Mouse (Mus musculus) small intestine, adult 10 weeks (tissue): ENCODE data around the gene Selp. TPM values are rescaled to one million over a fixed set of nuclear protein-coding genes. Genes with fewer than 3 reads are reported as not detected.

Experiments
- polyA plus RNA-seq: library from polyadenylated mRNA; stranded (reverse); fragments of 350-450 nt; fragmentation: Illumina TruSeq; extraction: RNeasy Lipid Tissue Mini Kit (QIAGEN cat#74804); gene quantifications from one replicate; pipeline ENCODE4 v1.2.3, GENCODE M21; 2014; ENCODE audit warnings: low replicate concordance

Gene Selp
- polyA plus RNA-seq: 1.6 TPM

DNA sequence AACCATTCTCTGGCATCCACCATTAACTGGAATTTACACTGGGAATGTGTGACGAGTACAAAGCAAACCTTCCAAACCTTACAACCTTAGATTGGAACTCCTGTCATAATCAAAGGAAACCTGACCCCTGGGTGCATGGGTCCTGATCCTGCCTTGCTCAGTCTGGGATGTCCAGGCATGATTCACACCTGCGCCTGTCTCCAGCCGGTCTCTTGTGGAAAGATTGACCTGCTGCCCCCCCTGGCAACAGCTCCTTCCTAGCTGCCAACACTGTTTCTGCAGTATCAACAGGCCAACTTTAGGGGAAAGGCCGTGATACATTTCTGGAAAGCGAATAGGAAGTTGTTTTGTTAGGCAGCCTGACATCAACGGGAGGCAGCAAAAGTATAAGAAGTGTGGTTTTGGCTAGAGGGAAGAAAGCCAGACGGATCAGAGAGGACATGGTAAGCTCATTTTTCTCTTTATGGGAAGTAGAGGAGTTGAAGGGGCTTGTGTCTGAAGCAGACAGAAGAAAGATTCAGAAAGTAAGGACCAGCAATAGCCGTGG is at the start of gene Selp:
Gene Selp (plus strand): TSS at position 318 of the 547 bp plus-strand sequence.

DNA sequence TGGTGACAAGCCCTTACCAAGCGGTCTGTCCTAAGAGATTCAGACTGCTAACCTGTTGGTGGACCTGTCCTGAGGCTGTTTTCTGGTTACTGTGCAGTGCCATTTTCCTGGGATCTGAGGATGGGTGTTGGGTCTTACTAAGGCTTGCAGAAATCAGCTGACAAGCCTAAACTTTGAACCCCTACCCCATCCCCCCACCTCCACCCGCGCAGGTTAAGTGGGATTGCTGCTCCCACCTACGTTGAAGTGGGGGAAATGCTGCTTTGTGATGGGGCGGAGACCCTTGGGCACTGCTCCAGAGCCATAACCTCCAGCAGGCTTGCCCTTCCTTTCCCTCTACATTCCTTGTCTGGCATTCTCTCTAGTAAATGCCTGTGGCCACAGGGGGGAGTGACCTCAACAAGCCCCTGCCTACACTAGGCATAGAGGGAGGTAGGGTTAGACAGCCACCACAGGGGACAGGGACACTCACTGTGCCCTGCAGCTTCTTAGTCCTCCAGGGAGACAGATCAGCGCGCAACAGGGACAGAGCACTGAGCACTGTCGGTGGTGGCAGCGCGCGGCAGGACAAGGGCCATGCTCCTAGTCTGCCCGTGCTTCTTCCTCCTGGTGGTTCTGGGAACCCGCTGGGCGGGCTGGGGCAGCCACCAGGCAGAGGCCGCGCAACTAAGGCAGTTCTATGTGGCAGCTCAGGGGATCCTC is 36.5 kb downstream of the Selp start, which contains the start of gene F5:
Gene F5 (plus strand): TSS at position 452 of the 702 bp plus-strand sequence.

Other genes with a start within 250 kb of the Selp start
- gene Scyl3, start 186.2 kb upstream of the Selp start, polyA plus RNA-seq: 54.3 TPM
- gene BC055324, start 120.5 kb upstream of the Selp start, polyA plus RNA-seq: 4.1 TPM
- gene Mettl18, start 120.4 kb upstream of the Selp start, polyA plus RNA-seq: 10.5 TPM
- not detected for gene Sele, start 67.0 kb upstream of the Selp start, polyA plus RNA-seq
- 6.7 TPM for gene Sell, start 53.3 kb upstream of the Selp start, polyA plus RNA-seq
- 2.5 TPM for gene F5, start 36.6 kb downstream of the Selp start, polyA plus RNA-seq
- gene Slc19a2, start 133.8 kb downstream of the Selp start, polyA plus RNA-seq: 40.6 TPM
- 20.9 TPM for gene Ccdc181, start 160.3 kb downstream of the Selp start, polyA plus RNA-seq
- 12.7 TPM for gene Nme7, start 188.9 kb downstream of the Selp start, polyA plus RNA-seq
- 38.6 TPM for gene Blzf1, start 192.2 kb downstream of the Selp start, polyA plus RNA-seq